8 mouse cellular contexts compared by ENCODE assay signal in the genomic region with DNA sequence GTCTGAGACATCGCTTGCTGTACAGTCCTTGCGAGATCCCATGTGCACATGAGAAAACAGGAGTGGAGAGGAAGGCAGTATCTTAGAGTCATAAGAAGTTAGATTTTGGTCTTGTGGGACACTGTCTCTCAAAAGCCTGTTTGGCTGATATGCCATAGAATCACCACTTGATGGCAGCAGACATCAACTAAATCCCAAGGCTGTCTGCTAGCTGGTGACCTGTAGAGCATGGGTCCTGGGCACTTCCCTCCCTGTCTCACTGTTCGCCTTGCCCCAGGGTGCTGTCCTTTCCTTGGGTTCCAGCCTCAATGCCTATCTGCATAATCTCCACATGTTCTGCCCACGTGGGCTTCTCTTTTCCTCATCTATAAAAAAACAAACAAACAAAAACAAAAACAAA. TPM values are rescaled to one million over a fixed set of nuclear protein-coding genes. Genes with fewer than 3 reads are reported as not detected.
DNase-seq lines count a peak whose midpoint lies in the region; ATAC-seq and TF ChIP-seq lines count a peak whose summit lies in the region.

No protein-coding gene starts in this region.

- peaks cover 91% of the 10 kb centered on the region for H3K9me3 ChIP-seq in G1E (replicated peaks)
- no peaks in the 10 kb centered on the region for H3K9me3 ChIP-seq in stomach, postnatal 0 days (ENCODE audit: control insufficient read depth, low read length)

- H3K36me3 ChIP-seq in G1E (replicated peaks) = no peaks in the 10 kb centered on the region
- H3K36me3 ChIP-seq in stomach, postnatal 0 days (ENCODE audit: control insufficient read depth, insufficient read depth, low read length) = no peaks in the 10 kb centered on the region

- peak; percentile 19 to 51 for DNase-seq in frontal cortex, postnatal 36 days (ENCODE audit: low spot score in 2 of 2)
- DNase-seq in frontal cortex, postnatal 25 days (ENCODE audit: low spot score in 2 of 2) = no peak
- DNase-seq in G1E (ENCODE audit: low spot score) = no peak
- peak; percentile 49 to 67 for DNase-seq in cerebellum, postnatal 25 days
- DNase-seq in heart, postnatal 36 days = peak; percentile 35 to 46
- peak; percentile 14 to 61 for DNase-seq in layer of hippocampus, adult 18-20 months (ENCODE audit: low spot score in 2 of 2)
- peak; percentile 71 for DNase-seq in mesoderm, embryonic 11.5 days (ENCODE audit: low read depth, low spot score)
- DNase-seq in stomach, postnatal 0 days (ENCODE audit: low spot score) = peak; percentile 22

- no peaks in the 10 kb centered on the region for H3K27me3 ChIP-seq in G1E (ENCODE audit: insufficient read depth, low read length)
- H3K27me3 ChIP-seq in stomach, postnatal 0 days (ENCODE audit: control insufficient read depth, insufficient read depth, low read length) = no peaks in the 10 kb centered on the region

- no peak overlapping the region for H3K4me3 ChIP-seq in G1E (ENCODE audit: low read depth, low read length)
- H3K4me3 ChIP-seq in stomach, postnatal 0 days (ENCODE audit: low read depth, low read length) = no peak overlapping the region

- no peaks in the 10 kb centered on the region for H3K4me1 ChIP-seq in G1E (ENCODE audit: insufficient read depth, low read depth, low read length)
- H3K4me1 ChIP-seq in stomach, postnatal 0 days (replicated peaks; ENCODE audit: control insufficient read depth, insufficient read depth) = no peaks in the 10 kb centered on the region

- H3K27ac ChIP-seq in stomach, postnatal 0 days (replicated peaks) = no peak overlapping the region

- ATAC-seq in G1E (ENCODE audit: extremely low read depth, insufficient number of reproducible peaks, low FRiP score, poor library complexity, severe bottlenecking) = peak; percentile 15; the same call in 1 of the 2 replicates
- ATAC-seq in stomach, postnatal 0 days (ENCODE audit: low FRiP score, low TSS enrichment) = peak; percentile 43; the same call in 1 of the 2 replicates

- H3K9ac ChIP-seq in stomach, postnatal 0 days (ENCODE audit: low read length) = no peak overlapping the region

- peak overlapping the region; percentile 25; the same call in 1 of the 2 replicates for H3K4me2 ChIP-seq in stomach, postnatal 0 days (replicated peaks; ENCODE audit: low read depth)

- 24% methylated on average over 4 of the region's 4 CpGs for WGBS in stomach, postnatal 0 days

- TF ChIP-seq EP300 in stomach, postnatal 0 days (optimal IDR thresholded peaks at IDR 0.05) = no peak

- intact Hi-C loops in heart, postnatal 36 days (cut with DNase I) = loop anchor here (1.0 to 5.0 kb wide), 6 partner anchors 82 to 785 kb away; no protein-coding TSS in a partner anchor

- TF ChIP-seq CTCF in G1E (IDR thresholded peaks at IDR 0.05; ENCODE audit: low read depth, low read length) = no peak
- peak; percentile 95 for TF ChIP-seq CTCF in stomach, postnatal 0 days (IDR thresholded peaks at IDR 0.05; ENCODE audit: low read depth)

RNA-seq across cellular contexts. Expression of a gene that starts 6.7 kb away (rescaled TPM):
- total RNA-seq in G1E (2014; fragmentation: Nextera tagmentation) (not detected in 2 replicates), G1E (2017) (not detected in 2 replicates)
- not detected in 2 replicates for polyA plus RNA-seq in G1E (2012)
- total RNA-seq in heart, postnatal 36 days (2021) = not detected
- not detected for total RNA-seq in layer of hippocampus, adult 18-20 months (2021)
- polyA plus RNA-seq in stomach, postnatal 0 days (2015; fragmentation: Nextera tagmentation; extraction: Ambion mirVana) = not detected in 2 replicates

RNA-seq across cellular contexts. Expression of a gene that starts 37.2 kb away (rescaled TPM):
- total RNA-seq in G1E (2014; fragmentation: Nextera tagmentation) = not detected in 2 replicates
- 0.05 TPM in 1 of 2 replicates, not detected in the other for total RNA-seq in G1E (2017)
- not detected in 2 replicates for polyA plus RNA-seq in G1E (2012)
- total RNA-seq in heart, postnatal 36 days (2021) = under 1 TPM in 1 of 2 experiments, not detected in 1; 0.17 TPM
- under 1 TPM; 0.15 to 0.17 TPM for total RNA-seq in layer of hippocampus, adult 18-20 months (2021)
- polyA plus RNA-seq in stomach, postnatal 0 days (2015; fragmentation: Nextera tagmentation; extraction: Ambion mirVana) = 0.08 and 0.13 TPM in 2 replicates

RNA-seq across cellular contexts. Expression of a gene that starts 46.9 kb away (rescaled TPM):
- total RNA-seq in G1E (2014; fragmentation: Nextera tagmentation) = not detected in 2 replicates
- 0.17 and 0.27 TPM in 2 replicates for total RNA-seq in G1E (2017)
- polyA plus RNA-seq in G1E (2012) = not detected in 2 replicates
- total RNA-seq in heart, postnatal 36 days (2021) = under 1 TPM; 0.58 to 0.60 TPM
- total RNA-seq in layer of hippocampus, adult 18-20 months (2021) = 1 to 10 TPM; 6.7 to 8.5 TPM
- 1.2 TPM in 2 replicates for polyA plus RNA-seq in stomach, postnatal 0 days (2015; fragmentation: Nextera tagmentation; extraction: Ambion mirVana)

RNA-seq across cellular contexts. Expression of a gene that starts 49.0 kb away (rescaled TPM):
- total RNA-seq in G1E (2014; fragmentation: Nextera tagmentation) = not detected in 2 replicates
- 0.05 TPM in 1 of 2 replicates, not detected in the other for total RNA-seq in G1E (2017)
- polyA plus RNA-seq in G1E (2012) = not detected in 2 replicates
- not detected for total RNA-seq in heart, postnatal 36 days (2021)
- total RNA-seq in layer of hippocampus, adult 18-20 months (2021) = not detected
- polyA plus RNA-seq in stomach, postnatal 0 days (2015; fragmentation: Nextera tagmentation; extraction: Ambion mirVana) = not detected in 2 replicates

Comparison
In these comparisons a context has a peak if more than half of its experiments do, and no peak if none do; other contexts are left out.
1. DNase-seq: peak in frontal cortex, postnatal 36 days (2 of 2), cerebellum, postnatal 25 days (2 of 2), heart, postnatal 36 days (2 of 2), layer of hippocampus, adult 18-20 months (2 of 2), mesoderm, embryonic 11.5 days (single experiment) and stomach, postnatal 0 days (single experiment); none in frontal cortex, postnatal 25 days (0 of 2) and G1E (single experiment).
2. RNA of a gene that starts 46.9 kb away (total RNA-seq): 6.7 to 8.5 TPM in layer of hippocampus, adult 18-20 months; 0.58 to 0.60 TPM in heart, postnatal 36 days and 0.17 to 0.27 TPM in G1E; every median in the first group is over 4 times any median in the second.